Mouse (Mus musculus): ENCODE data around the gene Gclc.

DNA sequence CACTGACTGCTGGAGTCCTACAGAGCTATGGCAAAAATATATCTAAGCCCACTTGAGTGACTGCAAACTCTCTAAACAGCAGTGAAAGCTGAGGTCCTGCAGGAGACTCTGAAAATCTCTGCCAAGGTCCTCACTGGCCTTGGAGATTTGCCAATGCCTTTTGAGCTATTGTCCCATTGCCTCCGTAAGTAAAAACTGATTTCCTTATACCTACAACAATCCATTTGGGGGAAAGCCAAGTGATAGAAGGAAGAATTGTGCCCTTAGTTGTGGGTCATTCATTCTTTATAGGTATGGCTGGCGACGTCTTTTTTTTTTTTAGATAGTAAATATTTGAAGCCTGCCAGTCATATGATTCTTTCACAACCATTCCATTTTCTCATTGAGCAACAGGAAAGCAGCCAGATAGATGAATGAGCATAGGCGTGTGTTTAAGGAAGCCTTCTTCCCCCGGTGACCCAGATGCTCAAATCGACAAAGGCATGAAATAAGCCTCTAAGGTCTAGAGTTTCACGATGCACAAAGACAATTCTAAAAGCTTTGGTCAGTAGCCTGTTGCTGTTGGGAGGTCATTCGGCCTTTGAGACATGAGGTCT lies 35.4 kb upstream of the Gclc start:
- no peak for TF ChIP-seq CTCF (IDR thresholded peaks at IDR 0.05; ENCODE audit: low read depth)
- TF ChIP-seq EP300 (IDR thresholded peaks at IDR 0.05; ENCODE audit: low read depth): peak; percentile 29; the same call in 1 of the 2 replicates
